Mouse (Mus musculus): ENCODE measurements around the gene Gm49661. TPM values are rescaled to one million over a fixed set of nuclear protein-coding genes. Genes with fewer than 3 reads are reported as not detected.

Gene Gm49661
- polyA plus RNA-seq, 1 experiment from 2014 or later = not detected

DNA sequence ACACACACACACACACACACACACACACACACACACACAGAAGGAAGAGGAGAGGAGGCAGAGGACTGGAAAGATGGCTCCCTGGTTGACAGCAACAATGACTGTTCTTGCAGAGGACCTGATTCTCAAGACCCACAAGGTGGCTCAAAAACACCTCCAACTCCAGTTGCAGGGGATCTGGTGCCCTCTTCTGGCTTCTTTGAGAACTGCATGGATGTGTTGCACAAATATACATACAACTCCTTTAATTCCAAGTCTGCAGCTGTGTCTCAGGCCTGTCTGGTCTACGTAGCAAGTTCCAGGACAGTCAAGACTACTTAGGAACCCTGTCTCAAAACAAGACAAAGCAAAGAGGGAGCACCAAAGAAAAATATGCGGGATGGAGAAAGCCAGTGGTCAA, 12.5 kb downstream of the Gm49661 start:
- Histone ChIP-seq H3K4me3 (ENCODE audit: control insufficient read depth in 1 of 2, insufficient read depth in 1 of 2, low read depth in 1 of 2, low read length in 2 of 2) (no peak overlapping the region), H3K27me3 (ENCODE audit: control insufficient read depth, insufficient read depth, low read length) (peaks cover 9% of the 10 kb centered on the region), H3K4me1 (ENCODE audit: control insufficient read depth in 2 of 2, insufficient read depth in 2 of 2, low read length in 2 of 2) (peaks cover 0 to 4% of the 10 kb centered on the region in 2 experiments; a peak in 1 of 4 replicates), H3K36me3 (ENCODE audit: control insufficient read depth, insufficient read depth, low read length) (peaks cover 31% of the 10 kb centered on the region), H3K27ac (replicated peaks in 1 of 2; ENCODE audit: control insufficient read depth in 1 of 2, insufficient read depth in 1 of 2, low read depth in 2 of 2, low read length in 2 of 2) (no peak overlapping the region), H3K9me3 (ENCODE audit: control insufficient read depth, low read length) (no peaks in the 10 kb centered on the region), H3K9ac (ENCODE audit: low read length) (no peak overlapping the region), H3K4me2 (ENCODE audit: low read length) (no peak overlapping the region)
- ATAC-seq (ENCODE audit: insufficient number of reproducible peaks, insufficient read depth, low FRiP score, low read depth) = no peak
- 62% methylated on average over 2 of the region's 2 CpGs for WGBS

DNA sequence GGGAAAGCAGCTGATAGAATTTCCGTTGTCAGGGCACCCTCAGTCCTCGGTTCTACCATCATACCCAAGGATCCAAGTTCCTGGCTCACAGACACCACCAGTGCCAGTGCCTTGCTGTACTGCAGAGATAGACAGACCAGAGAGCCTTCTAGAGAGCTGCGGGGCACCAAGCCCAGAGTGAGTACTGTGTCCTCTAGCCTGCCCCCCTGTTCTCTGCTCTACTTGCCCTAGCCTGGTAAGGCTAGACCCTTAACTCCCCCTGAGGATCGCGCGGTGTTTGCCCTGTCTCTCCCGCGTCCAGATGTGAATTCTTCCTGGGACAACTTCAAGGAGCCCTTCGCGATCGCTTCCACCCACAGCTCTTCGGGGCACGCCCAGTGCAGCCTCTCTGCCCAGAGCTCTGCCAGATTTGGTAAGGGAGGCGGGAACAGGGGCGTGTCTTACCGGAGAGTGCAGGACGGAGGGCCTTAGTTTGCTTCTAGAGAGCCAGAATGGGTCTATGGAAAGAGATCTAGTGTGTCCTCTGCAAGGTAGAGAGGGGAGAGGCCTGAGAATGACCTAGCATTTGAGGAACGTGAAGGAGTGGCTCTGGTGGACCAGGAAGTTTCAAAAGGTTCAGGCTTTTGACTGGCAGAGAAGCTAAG, 16.5 kb downstream of the Gm49661 start:
- Histone ChIP-seq H3K36me3 (ENCODE audit: control insufficient read depth, insufficient read depth, low read length) (peaks cover 7% of the 10 kb centered on the region), H3K27ac (replicated peaks in 1 of 2; ENCODE audit: control insufficient read depth in 1 of 2, insufficient read depth in 1 of 2, low read depth in 2 of 2, low read length in 2 of 2) (no peak overlapping the region), H3K27me3 (ENCODE audit: control insufficient read depth, insufficient read depth, low read length) (peaks cover 38% of the 10 kb centered on the region), H3K4me1 (ENCODE audit: control insufficient read depth in 2 of 2, insufficient read depth in 2 of 2, low read length in 2 of 2) (peaks cover 0 to 3% of the 10 kb centered on the region in 2 experiments; a peak in 1 of 4 replicates), H3K9ac (ENCODE audit: low read length) (no peak overlapping the region), H3K9me3 (ENCODE audit: control insufficient read depth, low read length) (no peaks in the 10 kb centered on the region), H3K4me2 (ENCODE audit: low read length) (peak overlapping the region; percentile 31), H3K4me3 (ENCODE audit: control insufficient read depth in 1 of 2, insufficient read depth in 1 of 2, low read depth in 1 of 2, low read length in 2 of 2) (0 out of 4 replicates have a peak overlapping the region, but pooled peaks of 1 of the 2 experiments have one; percentile 3)
- 6% methylated on average over 18 of the region's 18 CpGs for WGBS
- no peak for ATAC-seq (ENCODE audit: insufficient number of reproducible peaks, insufficient read depth, low FRiP score, low read depth)

GRCm38 (mm10) chr8:84949753-84950152, 19.5 kb downstream of the Gm49661 start:
- no peak for ATAC-seq (ENCODE audit: insufficient number of reproducible peaks, insufficient read depth, low FRiP score, low read depth)
- H3K4me2 ChIP-seq (ENCODE audit: low read length) = no peak overlapping the region
- H3K9me3 ChIP-seq (ENCODE audit: control insufficient read depth, low read length) = no peaks in the 10 kb centered on the region
- H3K9ac ChIP-seq (ENCODE audit: low read length) = no peak overlapping the region
- H3K4me1 ChIP-seq (ENCODE audit: control insufficient read depth in 2 of 2, insufficient read depth in 2 of 2, low read length in 2 of 2) = peaks cover 3 to 8% of the 10 kb centered on the region in 2 experiments; a peak in 2 of 4 replicates
- H3K27me3 ChIP-seq (ENCODE audit: control insufficient read depth, insufficient read depth, low read length) = peaks cover 66% of the 10 kb centered on the region
- no peak overlapping the region for H3K27ac ChIP-seq (replicated peaks in 1 of 2; ENCODE audit: control insufficient read depth in 1 of 2, insufficient read depth in 1 of 2, low read depth in 2 of 2, low read length in 2 of 2)
- H3K4me3 ChIP-seq (ENCODE audit: control insufficient read depth in 1 of 2, insufficient read depth in 1 of 2, low read depth in 1 of 2, low read length in 2 of 2) = no peak overlapping the region
- WGBS = 24% methylated on average over 12 of the region's 12 CpGs
- no peaks in the 10 kb centered on the region for H3K36me3 ChIP-seq (ENCODE audit: control insufficient read depth, insufficient read depth, low read length)

DNA sequence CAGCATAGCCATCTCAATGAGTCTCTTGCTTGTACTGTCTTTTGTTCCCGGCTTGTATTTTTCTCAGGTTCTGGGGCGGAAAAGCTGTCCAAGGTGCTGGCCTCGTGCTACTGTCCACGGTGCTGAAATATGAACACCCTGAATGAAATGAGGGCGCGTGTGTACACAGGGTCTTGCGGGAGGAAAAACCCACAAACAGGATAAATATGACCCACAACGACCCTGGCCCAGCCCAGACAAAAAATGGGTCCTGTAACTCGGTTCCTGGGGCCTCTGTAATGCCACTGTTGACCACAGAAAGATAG, 22.0 kb downstream of the Gm49661 start:
- Histone ChIP-seq H3K9me3 (ENCODE audit: control insufficient read depth, low read length) (no peaks in the 10 kb centered on the region), H3K27me3 (ENCODE audit: control insufficient read depth, insufficient read depth, low read length) (peaks cover 82% of the 10 kb centered on the region), H3K27ac (replicated peaks in 1 of 2; ENCODE audit: control insufficient read depth in 1 of 2, insufficient read depth in 1 of 2, low read depth in 2 of 2, low read length in 2 of 2) (no peak overlapping the region), H3K9ac (ENCODE audit: low read length) (no peak overlapping the region), H3K4me1 (ENCODE audit: control insufficient read depth in 2 of 2, insufficient read depth in 2 of 2, low read length in 2 of 2) (peaks cover 0 to 8% of the 10 kb centered on the region in 2 experiments; a peak in 1 of 4 replicates), H3K4me2 (ENCODE audit: low read length) (no peak overlapping the region), H3K36me3 (ENCODE audit: control insufficient read depth, insufficient read depth, low read length) (no peaks in the 10 kb centered on the region), H3K4me3 (ENCODE audit: control insufficient read depth in 1 of 2, insufficient read depth in 1 of 2, low read depth in 1 of 2, low read length in 2 of 2) (no peak overlapping the region)
- 14% methylated on average over 9 of the region's 9 CpGs for WGBS
- no peak for ATAC-seq (ENCODE audit: insufficient number of reproducible peaks, insufficient read depth, low FRiP score, low read depth)

- H3K4me1 ChIP-seq (ENCODE audit: control insufficient read depth in 2 of 2, insufficient read depth in 2 of 2, low read length in 2 of 2) = peaks cover 0 to 8% of the 10 kb centered on the region in 2 experiments; a peak in 1 of 4 replicates
- no peaks in the 10 kb centered on the region for H3K9me3 ChIP-seq (ENCODE audit: control insufficient read depth, low read length)
- H3K27me3 ChIP-seq (ENCODE audit: control insufficient read depth, insufficient read depth, low read length) = peaks cover 82% of the 10 kb centered on the region
- no peak within 1 kb of the TSS for H3K9ac ChIP-seq (ENCODE audit: low read length)
- H3K4me3 ChIP-seq (ENCODE audit: control insufficient read depth in 1 of 2, insufficient read depth in 1 of 2, low read depth in 1 of 2, low read length in 2 of 2) = peak within 1 kb of the TSS; percentile 8 to 39; a peak in 3 of 4 replicates
- H3K36me3 ChIP-seq (ENCODE audit: control insufficient read depth, insufficient read depth, low read length) = no peaks in the 10 kb centered on the region
- no peak for ATAC-seq (ENCODE audit: insufficient number of reproducible peaks, insufficient read depth, low FRiP score, low read depth)
- WGBS = 12% methylated on average over 17 of the region's 17 CpGs
- H3K27ac ChIP-seq (replicated peaks in 1 of 2; ENCODE audit: control insufficient read depth in 1 of 2, insufficient read depth in 1 of 2, low read depth in 2 of 2, low read length in 2 of 2) = no peak within 1 kb of the TSS
- H3K4me2 ChIP-seq (ENCODE audit: low read length) = peak within 1 kb of the TSS; percentile 64
Observed at GRCm38 (mm10) chr8:84946528-84947240, 22.5 kb downstream of the Gm49661 start, which contains the start of gene Rtbdn. Gene Rtbdn (plus strand): TSS chr8:84946991.

DNA sequence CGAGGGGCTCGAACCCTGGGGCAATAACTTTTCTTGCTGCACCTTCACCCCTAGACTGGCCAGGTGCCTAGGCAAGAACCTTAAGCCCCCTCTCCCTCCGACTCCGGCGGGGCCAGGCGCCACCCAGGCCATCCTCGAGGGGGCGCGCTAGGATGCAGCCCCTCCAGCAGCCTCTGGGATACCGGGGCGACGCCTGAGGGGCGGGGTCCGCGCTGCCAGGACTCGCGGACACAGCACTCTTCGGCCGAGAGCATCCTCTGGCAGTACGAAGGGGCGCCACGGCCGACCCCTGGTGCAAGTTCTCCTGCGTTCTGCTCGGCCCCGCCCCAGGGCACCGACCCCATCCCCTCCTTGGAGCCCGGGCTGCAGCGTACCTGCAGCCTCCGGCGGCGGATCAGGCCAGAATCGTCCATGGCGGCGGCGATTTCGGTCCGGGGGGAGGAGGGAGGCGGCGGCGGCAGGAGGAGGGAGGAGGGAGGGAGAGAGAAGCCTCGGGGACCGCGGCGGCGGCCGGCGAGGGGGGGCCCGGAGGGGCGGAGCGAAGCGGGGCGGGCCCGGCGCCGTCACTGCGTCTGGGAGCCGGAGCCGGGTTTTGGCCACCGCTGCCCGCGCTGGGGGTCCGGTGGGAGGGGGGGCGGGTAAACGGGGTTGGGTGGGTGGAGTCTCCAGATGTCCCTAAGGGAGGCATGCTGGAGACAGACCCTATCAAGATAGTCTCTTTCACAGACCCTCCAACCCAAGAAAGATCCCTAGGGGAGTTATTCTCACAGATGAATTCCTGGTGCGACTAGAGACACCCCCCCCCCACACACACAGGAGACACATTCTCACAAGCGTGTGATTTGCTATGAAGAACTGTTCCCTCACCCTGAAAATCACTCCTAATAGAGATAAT, 23.4 kb downstream of the Gm49661 start:
- Histone ChIP-seq H3K4me3 (ENCODE audit: control insufficient read depth in 1 of 2, insufficient read depth in 1 of 2, low read depth in 1 of 2, low read length in 2 of 2) (peak overlapping the region; percentile 8 to 39; a peak in 3 of 4 replicates), H3K27ac (replicated peaks in 1 of 2; ENCODE audit: control insufficient read depth in 1 of 2, insufficient read depth in 1 of 2, low read depth in 2 of 2, low read length in 2 of 2) (no peak overlapping the region), H3K4me1 (ENCODE audit: control insufficient read depth in 2 of 2, insufficient read depth in 2 of 2, low read length in 2 of 2) (peaks cover 0 to 8% of the 10 kb centered on the region in 2 experiments; a peak in 1 of 4 replicates), H3K36me3 (ENCODE audit: control insufficient read depth, insufficient read depth, low read length) (no peaks in the 10 kb centered on the region), H3K9me3 (ENCODE audit: control insufficient read depth, low read length) (no peaks in the 10 kb centered on the region), H3K9ac (ENCODE audit: low read length) (no peak overlapping the region), H3K4me2 (ENCODE audit: low read length) (peak overlapping the region; percentile 64), H3K27me3 (ENCODE audit: control insufficient read depth, insufficient read depth, low read length) (peaks cover 80% of the 10 kb centered on the region)
- ATAC-seq (ENCODE audit: insufficient number of reproducible peaks, insufficient read depth, low FRiP score, low read depth) = peak; percentile 46; the same call in 1 of the 2 replicates
- WGBS = 2% methylated on average over 45 of the region's 67 CpGs

DNA sequence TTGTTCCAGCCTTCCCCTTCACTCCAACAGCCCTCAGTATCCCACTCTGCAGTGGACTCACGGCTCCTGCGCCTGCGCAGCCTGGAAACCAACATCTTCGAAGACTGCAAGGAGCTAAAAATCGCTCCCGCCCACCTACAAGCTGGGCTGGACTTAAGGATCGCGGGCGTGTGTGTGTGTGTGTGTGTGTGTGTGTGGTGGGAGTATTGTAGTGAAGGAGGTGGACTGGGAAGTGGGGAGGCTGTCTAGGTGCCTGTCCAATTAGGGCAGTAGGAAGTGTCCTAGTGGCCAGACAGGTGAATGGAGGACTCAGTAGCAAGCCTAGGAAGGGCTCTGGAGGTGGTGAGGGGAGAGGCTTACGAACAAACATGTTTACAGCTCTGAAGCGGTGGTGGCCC, 24.0 kb downstream of the Gm49661 start:
- no peaks in the 10 kb centered on the region for H3K9me3 ChIP-seq (ENCODE audit: control insufficient read depth, low read length)
- no peaks in the 10 kb centered on the region for H3K36me3 ChIP-seq (ENCODE audit: control insufficient read depth, insufficient read depth, low read length)
- no peak overlapping the region for H3K9ac ChIP-seq (ENCODE audit: low read length)
- ATAC-seq (ENCODE audit: insufficient number of reproducible peaks, insufficient read depth, low FRiP score, low read depth) = 0 out of 2 replicates have a peak, but pooled peaks have one; percentile 18
- 9% methylated on average over 11 of the region's 11 CpGs for WGBS
- H3K4me2 ChIP-seq (ENCODE audit: low read length) = peak overlapping the region; percentile 64
- no peak overlapping the region for H3K27ac ChIP-seq (replicated peaks in 1 of 2; ENCODE audit: control insufficient read depth in 1 of 2, insufficient read depth in 1 of 2, low read depth in 2 of 2, low read length in 2 of 2)
- peaks cover 0 to 8% of the 10 kb centered on the region in 2 experiments; a peak in 1 of 4 replicates for H3K4me1 ChIP-seq (ENCODE audit: control insufficient read depth in 2 of 2, insufficient read depth in 2 of 2, low read length in 2 of 2)
- peak overlapping the region in 1 of 2 experiments; percentile 39; a peak in 1 of 4 replicates for H3K4me3 ChIP-seq (ENCODE audit: control insufficient read depth in 1 of 2, insufficient read depth in 1 of 2, low read depth in 1 of 2, low read length in 2 of 2)
- H3K27me3 ChIP-seq (ENCODE audit: control insufficient read depth, insufficient read depth, low read length) = peaks cover 76% of the 10 kb centered on the region
